Mouse (Mus musculus): Measurements from ENCODE around the gene Nup153. TPM values are rescaled to one million over a fixed set of nuclear protein-coding genes. Genes with fewer than 3 reads are reported as not detected.

Nup153 gene
- polyA plus RNA-seq, 1 experiment = 63.8 TPM

GRCm38 (mm10) chr13:46659211-46659610 is 68.5 kb downstream of the Nup153 start:
- no peaks in the 10 kb centered on the region for H3K4me1 ChIP-seq (ENCODE audit: control insufficient read depth, insufficient read depth, insufficient read length)
- no peaks in the 10 kb centered on the region for H3K36me3 ChIP-seq (ENCODE audit: control insufficient read depth, insufficient read depth, low read length)
- DNase-seq (ENCODE audit: low read depth in 1 of 2, low spot score in 2 of 2) = no peak
- H3K4me3 ChIP-seq (ENCODE audit: extremely low read depth, insufficient read depth, insufficient read length) = no peak overlapping the region
- H3K27ac ChIP-seq (ENCODE audit: insufficient read depth, low read length) = no peak overlapping the region
- WGBS = 92% methylated on average over 5 of the region's 5 CpGs
- no peak for TF ChIP-seq POLR2A (IDR thresholded peaks at IDR 0.05; ENCODE audit: low read depth, low read length)
- TF ChIP-seq CTCF (IDR thresholded peaks at IDR 0.05; ENCODE audit: extremely low read depth, insufficient read depth, insufficient read length, insufficient replicate concordance) = no peak
- H3K27me3 ChIP-seq (ENCODE audit: control insufficient read depth, insufficient read depth, low read length) = no peaks in the 10 kb centered on the region

DNA sequence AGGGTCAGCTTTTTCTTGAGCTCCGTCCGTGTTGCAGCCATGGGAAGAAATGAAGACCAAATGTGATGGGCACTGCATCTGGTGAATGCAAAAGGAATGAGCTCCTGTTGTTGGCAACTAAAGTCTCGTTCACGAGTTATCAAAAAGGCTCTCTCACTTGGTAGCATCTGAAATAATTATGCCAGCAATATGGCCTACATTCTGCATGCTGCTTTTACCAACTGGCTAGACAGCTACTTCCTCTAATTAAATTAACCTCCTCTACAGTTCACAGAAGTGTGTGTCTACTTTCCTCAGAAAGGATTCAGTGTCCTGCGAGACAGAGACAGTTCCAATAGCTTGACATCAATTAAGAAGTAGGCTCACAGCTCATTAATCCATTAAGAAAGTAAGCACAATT is 73.2 kb downstream of the Nup153 start:
- no peak overlapping the region for H3K27ac ChIP-seq (ENCODE audit: insufficient read depth, low read length)
- no peaks in the 10 kb centered on the region for H3K36me3 ChIP-seq (ENCODE audit: control insufficient read depth, insufficient read depth, low read length)
- no peak for DNase-seq (ENCODE audit: low read depth in 1 of 2, low spot score in 2 of 2)
- H3K4me1 ChIP-seq (ENCODE audit: control insufficient read depth, insufficient read depth, insufficient read length) = no peaks in the 10 kb centered on the region
- TF ChIP-seq CTCF (IDR thresholded peaks at IDR 0.05; ENCODE audit: extremely low read depth, insufficient read depth, insufficient read length, insufficient replicate concordance) (no peak), POLR2A (IDR thresholded peaks at IDR 0.05; ENCODE audit: low read depth, low read length) (no peak)
- H3K27me3 ChIP-seq (ENCODE audit: control insufficient read depth, insufficient read depth, low read length) = no peaks in the 10 kb centered on the region
- no peak overlapping the region for H3K4me3 ChIP-seq (ENCODE audit: extremely low read depth, insufficient read depth, insufficient read length)
- WGBS = 86% methylated on average over 5 of the region's 5 CpGs

GRCm38 (mm10) chr13:46653671-46654070 is 74.1 kb downstream of the Nup153 start:
- WGBS = 90% methylated on average over 4 of the region's 4 CpGs
- H3K4me1 ChIP-seq (ENCODE audit: control insufficient read depth, insufficient read depth, insufficient read length) = no peaks in the 10 kb centered on the region
- H3K27ac ChIP-seq (ENCODE audit: insufficient read depth, low read length) = no peak overlapping the region
- H3K4me3 ChIP-seq (ENCODE audit: extremely low read depth, insufficient read depth, insufficient read length) = no peak overlapping the region
- TF ChIP-seq POLR2A (IDR thresholded peaks at IDR 0.05; ENCODE audit: low read depth, low read length) = no peak
- TF ChIP-seq CTCF (IDR thresholded peaks at IDR 0.05; ENCODE audit: extremely low read depth, insufficient read depth, insufficient read length, insufficient replicate concordance) = no peak
- H3K36me3 ChIP-seq (ENCODE audit: control insufficient read depth, insufficient read depth, low read length) = no peaks in the 10 kb centered on the region
- no peak for DNase-seq (ENCODE audit: low read depth in 1 of 2, low spot score in 2 of 2)
- H3K27me3 ChIP-seq (ENCODE audit: control insufficient read depth, insufficient read depth, low read length) = no peaks in the 10 kb centered on the region

- TF ChIP-seq POLR2A (IDR thresholded peaks at IDR 0.05; ENCODE audit: low read depth, low read length) (no peak), CTCF (IDR thresholded peaks at IDR 0.05; ENCODE audit: extremely low read depth, insufficient read depth, insufficient read length, insufficient replicate concordance) (no peak)
- Histone ChIP-seq H3K36me3 (ENCODE audit: control insufficient read depth, insufficient read depth, low read length) (no peaks in the 10 kb centered on the region), H3K4me1 (ENCODE audit: control insufficient read depth, insufficient read depth, insufficient read length) (no peaks in the 10 kb centered on the region), H3K27me3 (ENCODE audit: control insufficient read depth, insufficient read depth, low read length) (no peaks in the 10 kb centered on the region), H3K27ac (ENCODE audit: insufficient read depth, low read length) (no peak overlapping the region), H3K4me3 (ENCODE audit: extremely low read depth, insufficient read depth, insufficient read length) (no peak overlapping the region)
- WGBS = 85% methylated on average over 7 of the region's 7 CpGs
- no peak for DNase-seq (ENCODE audit: low read depth in 1 of 2, low spot score in 2 of 2)
Observed at GRCm38 (mm10) chr13:46652671-46653070, 75.1 kb downstream of the Nup153 start.

DNA sequence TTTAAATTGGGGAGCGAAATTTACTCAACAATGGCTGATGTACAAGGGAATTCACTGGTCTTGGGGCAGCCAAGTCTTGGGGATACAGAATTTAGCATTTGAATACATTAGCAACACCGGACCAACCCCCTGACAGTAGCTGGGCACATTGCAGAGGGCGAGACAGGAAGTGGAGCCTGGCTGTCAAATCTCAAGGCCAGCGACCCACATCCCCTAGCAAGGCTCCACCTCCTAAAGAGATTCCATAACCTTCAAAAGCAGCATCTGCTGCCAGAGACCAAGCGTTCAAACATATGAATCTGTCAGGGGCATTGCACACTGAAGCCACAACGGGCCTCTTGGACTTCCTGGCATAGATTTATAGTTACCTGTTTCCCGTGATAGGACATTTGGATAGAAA is 75.9 kb downstream of the Nup153 start:
- Histone ChIP-seq H3K4me1 (ENCODE audit: control insufficient read depth, insufficient read depth, insufficient read length) (no peaks in the 10 kb centered on the region), H3K36me3 (ENCODE audit: control insufficient read depth, insufficient read depth, low read length) (no peaks in the 10 kb centered on the region), H3K4me3 (ENCODE audit: extremely low read depth, insufficient read depth, insufficient read length) (no peak overlapping the region), H3K27ac (ENCODE audit: insufficient read depth, low read length) (no peak overlapping the region), H3K27me3 (ENCODE audit: control insufficient read depth, insufficient read depth, low read length) (no peaks in the 10 kb centered on the region)
- TF ChIP-seq POLR2A (IDR thresholded peaks at IDR 0.05; ENCODE audit: low read depth, low read length) (no peak), CTCF (IDR thresholded peaks at IDR 0.05; ENCODE audit: extremely low read depth, insufficient read depth, insufficient read length, insufficient replicate concordance) (no peak)
- WGBS = 41% methylated on average over 7 of the region's 7 CpGs
- DNase-seq (ENCODE audit: low read depth in 1 of 2, low spot score in 2 of 2) = no peak

GRCm38 (mm10) chr13:46645476-46645875 is 82.3 kb downstream of the Nup153 start:
- Histone ChIP-seq H3K36me3 (ENCODE audit: control insufficient read depth, insufficient read depth, low read length) (no peaks in the 10 kb centered on the region), H3K4me1 (ENCODE audit: control insufficient read depth, insufficient read depth, insufficient read length) (no peaks in the 10 kb centered on the region), H3K4me3 (ENCODE audit: extremely low read depth, insufficient read depth, insufficient read length) (no peak overlapping the region), H3K27ac (ENCODE audit: insufficient read depth, low read length) (no peak overlapping the region), H3K27me3 (ENCODE audit: control insufficient read depth, insufficient read depth, low read length) (no peaks in the 10 kb centered on the region)
- TF ChIP-seq POLR2A (IDR thresholded peaks at IDR 0.05; ENCODE audit: low read depth, low read length) = no peak
- TF ChIP-seq CTCF (IDR thresholded peaks at IDR 0.05; ENCODE audit: extremely low read depth, insufficient read depth, insufficient read length, insufficient replicate concordance) = no peak
- DNase-seq (ENCODE audit: low read depth in 1 of 2, low spot score in 2 of 2) = no peak
- 95% methylated on average over 6 of the region's 6 CpGs for whole genome bisulfite sequencing

GRCm38 (mm10) chr13:46644175-46644574 is 83.6 kb downstream of the Nup153 start:
- Histone ChIP-seq H3K36me3 (ENCODE audit: control insufficient read depth, insufficient read depth, low read length) (no peaks in the 10 kb centered on the region), H3K4me1 (ENCODE audit: control insufficient read depth, insufficient read depth, insufficient read length) (no peaks in the 10 kb centered on the region), H3K27ac (ENCODE audit: insufficient read depth, low read length) (no peak overlapping the region), H3K27me3 (ENCODE audit: control insufficient read depth, insufficient read depth, low read length) (no peaks in the 10 kb centered on the region), H3K4me3 (ENCODE audit: extremely low read depth, insufficient read depth, insufficient read length) (no peak overlapping the region)
- TF ChIP-seq POLR2A (IDR thresholded peaks at IDR 0.05; ENCODE audit: low read depth, low read length) (no peak), CTCF (IDR thresholded peaks at IDR 0.05; ENCODE audit: extremely low read depth, insufficient read depth, insufficient read length, insufficient replicate concordance) (no peak)
- 88% methylated on average over 6 of the region's 6 CpGs for WGBS
- no peak for DNase-seq (ENCODE audit: low read depth in 1 of 2, low spot score in 2 of 2)

All from spleen, adult 2 months (tissue).